Mouse (Mus musculus): ENCODE data around the gene Nf1.

- TF ChIP-seq CTCF (IDR thresholded peaks at IDR 0.05; ENCODE audit: extremely low read depth, insufficient read depth, insufficient read length, insufficient replicate concordance) (no peak), POLR2A (IDR thresholded peaks at IDR 0.05; ENCODE audit: low read depth, low read length) (no peak)
Measured at GRCm38 (mm10) chr11:79519299-79519698, 179.8 kb downstream of the Nf1 start.
